Mouse (Mus musculus) heart, adult 2 months (tissue): Measurements from ENCODE around the gene Tet1. TPM values are rescaled to one million over a fixed set of nuclear protein-coding genes. Genes with fewer than 3 reads are reported as not detected.

Source experiments
- DNase-seq, 2 experiments: peaks; one replicate each; pipeline ENCODE4 v3.0.0; 2021
- H3K27ac ChIP-seq: fragments of 200-600 bp; 2 replicates; pipeline ENCODE4 v1.8.1; 2022
- H3K27me3 ChIP-seq: fragments of 200-500 bp; 2 replicates; pipeline ENCODE4 v1.6.1; 2012; ENCODE audit warnings: mild to moderate bottlenecking, low read length, inconsistent platforms, mixed read lengths; ENCODE audit not compliant: control insufficient read depth, insufficient read depth
- H3K36me3 ChIP-seq: fragments of 200-500 bp; 2 replicates; pipeline ENCODE4 v1.6.1; 2012; ENCODE audit warnings: low read length, inconsistent platforms; ENCODE audit not compliant: control insufficient read depth, insufficient read depth
- H3K4me1 ChIP-seq: fragments of 200-500 bp; 2 replicates; pipeline ENCODE4 v1.6.1; 2011; ENCODE audit warnings: low read length; ENCODE audit not compliant: control insufficient read depth, insufficient read depth
- H3K4me3 ChIP-seq: fragments of 200-600 bp; 2 replicates; pipeline ENCODE4 v1.8.1; 2022
- H3K79me2 ChIP-seq: fragments of 200-500 bp; replicated peaks from 2 replicates; pipeline ENCODE4 v1.6.1; 2012; ENCODE audit warnings: mild to moderate bottlenecking, inconsistent platforms, low read length, moderate library complexity, mixed read lengths; ENCODE audit not compliant: control insufficient read depth, insufficient read depth
- H3K9ac ChIP-seq: fragments of 200-500 bp; 2 replicates; pipeline ENCODE4 v1.6.1; 2012; ENCODE audit warnings: low read depth, mild to moderate bottlenecking, control low read depth, inconsistent platforms, low read length, mixed read lengths
- CTCF ChIP-seq: fragments of 200-600 bp; IDR thresholded peaks from 2 replicates; pipeline ENCODE4 v1.8.1; 2022; ENCODE audit warnings: antibody characterized with exemption, mild to moderate bottlenecking, moderate library complexity
- EP300 ChIP-seq: fragments of 200-500 bp; IDR thresholded peaks from 2 replicates; pipeline ENCODE4 v1.6.1; 2011; ENCODE audit warnings: low read depth, low read length, control low read depth; ENCODE audit not compliant: insufficient read depth
- POLR2A ChIP-seq: fragments of 200-500 bp; IDR thresholded peaks from 2 replicates; pipeline ENCODE4 v1.6.1; 2011; ENCODE audit warnings: mild to moderate bottlenecking, low read depth, low read length, control low read depth; ENCODE audit not compliant: insufficient read depth
- WGBS: fragments of 180-500 bp; shearing (Covaris S2); methylation state at CpG from one replicate; pipeline ENCODE4 v1.1.7; 2018; 5-methylcytosine and 5-hydroxymethylcytosine counted together
- intact Hi-C: fragments of 180-260 bp; cut with DNase I; formaldehyde crosslinking; loops from one replicate; pipeline ENCODE4 v1.15.1; 2025
- polyA plus RNA-seq: library from polyadenylated mRNA; depleted of rRNA; stranded (reverse); fragments of >200 nt; gene quantifications from 2 replicates; pipeline ENCODE4 v1.2.3, GENCODE M21; 2012
- total RNA-seq, 2 experiments: library from RNA; stranded (reverse); gene quantifications; 2 replicates each; pipeline ENCODE4 v1.2.3; 2021

The Tet1 gene
- total and polyA plus RNA-seq, 3 experiments = 2.3 to 6.6 (median 5.3) TPM

GRCm38 (mm10) chr10:62885969-62886798 lies 22.6 kb downstream of the Tet1 start:
- Histone ChIP-seq H3K4me1 (no peaks in the 10 kb centered on the region), H3K4me3 (peak overlapping the region; percentile 46), H3K27me3 (no peaks in the 10 kb centered on the region; the same call in 1 of the 2 replicates), H3K27ac (no peak overlapping the region), H3K9ac (peak overlapping the region; percentile 49), H3K36me3 (no peaks in the 10 kb centered on the region), H3K79me2 (no peaks in the 10 kb centered on the region)
- under 1% methylated on average over 38 of the region's 38 CpGs for WGBS
- TF ChIP-seq POLR2A = no peak
- TF ChIP-seq EP300 = no peak
- no peak for TF ChIP-seq CTCF
- intact Hi-C loops = loop anchor here (2.0 kb wide), 1 partner anchor 21 kb away; no protein-coding TSS in a partner anchor
- DNase-seq = peak; percentile 18 to 32

GRCm38 (mm10) chr10:62885460-62885859 lies 23.3 kb downstream of the Tet1 start:
- no peak overlapping the region for H3K27ac ChIP-seq
- intact Hi-C loops = no loop called here
- DNase-seq = no peak
- 35% methylated on average over 10 of the region's 10 CpGs for WGBS
- H3K79me2 ChIP-seq = no peaks in the 10 kb centered on the region
- H3K36me3 ChIP-seq = no peaks in the 10 kb centered on the region
- no peak overlapping the region for H3K9ac ChIP-seq
- H3K4me3 ChIP-seq = peak overlapping the region; percentile 46; the same call in 1 of the 2 replicates
- no peaks in the 10 kb centered on the region; the same call in 1 of the 2 replicates for H3K27me3 ChIP-seq
- TF ChIP-seq CTCF (no peak), EP300 (no peak), POLR2A (no peak)
- no peaks in the 10 kb centered on the region for H3K4me1 ChIP-seq

GRCm38 (mm10) chr10:62884517-62884916 lies 24.3 kb downstream of the Tet1 start:
- no peaks in the 10 kb centered on the region; the same call in 1 of the 2 replicates for H3K27me3 ChIP-seq
- no peak overlapping the region for H3K4me3 ChIP-seq
- H3K4me1 ChIP-seq = no peaks in the 10 kb centered on the region
- no peak overlapping the region for H3K27ac ChIP-seq
- intact Hi-C loops = no loop called here
- 58% methylated on average over 1 of the region's 1 CpGs for WGBS
- H3K79me2 ChIP-seq = no peaks in the 10 kb centered on the region
- no peak for DNase-seq
- no peak overlapping the region for H3K9ac ChIP-seq
- TF ChIP-seq POLR2A = no peak
- no peak for TF ChIP-seq CTCF
- no peaks in the 10 kb centered on the region for H3K36me3 ChIP-seq

- no peak for TF ChIP-seq EP300
- TF ChIP-seq CTCF = no peak
- no peak for TF ChIP-seq POLR2A
- Histone ChIP-seq H3K36me3 (no peaks in the 10 kb centered on the region), H3K79me2 (no peaks in the 10 kb centered on the region), H3K27me3 (no peaks in the 10 kb centered on the region; the same call in 1 of the 2 replicates), H3K4me1 (no peaks in the 10 kb centered on the region), H3K9ac (no peak overlapping the region), H3K4me3 (no peak overlapping the region), H3K27ac (no peak overlapping the region)
- intact Hi-C loops = no loop called here
- no peak for DNase-seq
- 44% methylated on average over 9 of the region's 9 CpGs for WGBS
Observed at GRCm38 (mm10) chr10:62883933-62884372, 24.8 kb downstream of the Tet1 start.

- H3K79me2 ChIP-seq = no peaks in the 10 kb centered on the region
- no peak overlapping the region for H3K9ac ChIP-seq
- DNase-seq = no peak
- no peaks in the 10 kb centered on the region; the same call in 1 of the 2 replicates for H3K27me3 ChIP-seq
- no peak overlapping the region for H3K27ac ChIP-seq
- no peaks in the 10 kb centered on the region for H3K36me3 ChIP-seq
- TF ChIP-seq POLR2A (no peak), CTCF (peak; percentile 49)
- no peaks in the 10 kb centered on the region for H3K4me1 ChIP-seq
- 55% methylated on average over 5 of the region's 5 CpGs for WGBS
- intact Hi-C loops = no loop called here
- no peak overlapping the region for H3K4me3 ChIP-seq
Observed at GRCm38 (mm10) chr10:62881211-62881610, 27.6 kb downstream of the Tet1 start.

- intact Hi-C loops = no loop called here
- Histone ChIP-seq H3K36me3 (no peaks in the 10 kb centered on the region), H3K27me3 (no peaks in the 10 kb centered on the region; the same call in 1 of the 2 replicates), H3K79me2 (no peaks in the 10 kb centered on the region), H3K4me1 (no peaks in the 10 kb centered on the region), H3K4me3 (no peak overlapping the region), H3K9ac (no peak overlapping the region), H3K27ac (no peak overlapping the region)
- DNase-seq = no peak
- TF ChIP-seq EP300 (no peak), POLR2A (no peak), CTCF (no peak)
- WGBS = 88% methylated on average over 13 of the region's 13 CpGs
Observed at GRCm38 (mm10) chr10:62878056-62878455, 30.7 kb downstream of the Tet1 start.
